Mouse (Mus musculus) neural tube, embryonic 12.5 days (tissue): ENCODE measurements around the gene Commd7. TPM values are rescaled to one million over a fixed set of nuclear protein-coding genes. Genes with fewer than 3 reads are reported as not detected.
A peak's percentile ranks its signal among the peaks of the same experiment; 100 is the strongest.
"Not testable (repeated sequence)": the region's sequence is repeated elsewhere in the genome, so short reads cannot be mapped to it uniquely, and the experiment has no call there.

Source experiments
- ATAC-seq: fragments of 200-750 bp; cut with Nextera tagmentation; 2 replicates; pipeline ENCODE4 v1.8.0; 2017; ENCODE audit warnings: low read depth, mild to moderate bottlenecking, moderate TSS enrichment, moderate library complexity; ENCODE audit not compliant: low FRiP score
- H3K27ac ChIP-seq: fragments of 300-500 bp; sonication (generic); 2 replicates; pipeline ENCODE4 v1.5.1; 2016
- H3K27me3 ChIP-seq: fragments of 300-500 bp; sonication (generic); replicated peaks from 2 replicates; pipeline ENCODE4 v1.6.1; 2016; ENCODE audit warnings: mild to moderate bottlenecking
- H3K36me3 ChIP-seq: fragments of 300-500 bp; sonication (generic); 2 replicates; pipeline ENCODE4 v1.6.1; 2016; ENCODE audit warnings: mild to moderate bottlenecking
- H3K4me1 ChIP-seq: fragments of 300-500 bp; sonication (generic); 2 replicates; pipeline ENCODE4 v1.6.1; 2016
- H3K4me2 ChIP-seq: fragments of 300-500 bp; sonication (generic); replicated peaks from 2 replicates; pipeline ENCODE4 v1.6.1; 2016; ENCODE audit warnings: mild to moderate bottlenecking
- H3K4me3 ChIP-seq: fragments of 300-500 bp; sonication (generic); 2 replicates; pipeline ENCODE4 v1.5.1; 2016
- H3K9ac ChIP-seq: fragments of 300-500 bp; sonication (generic); 2 replicates; pipeline ENCODE4 v1.6.1; 2016; ENCODE audit warnings: mild to moderate bottlenecking
- H3K9me3 ChIP-seq: fragments of 300-500 bp; sonication (generic); 2 replicates; pipeline ENCODE4 v1.6.1; 2016; ENCODE audit warnings: mild to moderate bottlenecking
- WGBS: fragments of 180-500 bp; shearing (Covaris S2); methylation state at CpG from one replicate; pipeline ENCODE4 v1.1.7; 2016; 5-methylcytosine and 5-hydroxymethylcytosine counted together
- polyA plus RNA-seq: library from polyadenylated mRNA; unstranded; fragments of >200 nt; fragmentation: Nextera tagmentation; extraction: Ambion mirVana; gene quantifications from 2 replicates; pipeline ENCODE4 v1.2.1, GENCODE M21; 2016

Commd7 gene
- 69.5 and 76.8 TPM in 2 replicates for polyA plus RNA-seq

DNA sequence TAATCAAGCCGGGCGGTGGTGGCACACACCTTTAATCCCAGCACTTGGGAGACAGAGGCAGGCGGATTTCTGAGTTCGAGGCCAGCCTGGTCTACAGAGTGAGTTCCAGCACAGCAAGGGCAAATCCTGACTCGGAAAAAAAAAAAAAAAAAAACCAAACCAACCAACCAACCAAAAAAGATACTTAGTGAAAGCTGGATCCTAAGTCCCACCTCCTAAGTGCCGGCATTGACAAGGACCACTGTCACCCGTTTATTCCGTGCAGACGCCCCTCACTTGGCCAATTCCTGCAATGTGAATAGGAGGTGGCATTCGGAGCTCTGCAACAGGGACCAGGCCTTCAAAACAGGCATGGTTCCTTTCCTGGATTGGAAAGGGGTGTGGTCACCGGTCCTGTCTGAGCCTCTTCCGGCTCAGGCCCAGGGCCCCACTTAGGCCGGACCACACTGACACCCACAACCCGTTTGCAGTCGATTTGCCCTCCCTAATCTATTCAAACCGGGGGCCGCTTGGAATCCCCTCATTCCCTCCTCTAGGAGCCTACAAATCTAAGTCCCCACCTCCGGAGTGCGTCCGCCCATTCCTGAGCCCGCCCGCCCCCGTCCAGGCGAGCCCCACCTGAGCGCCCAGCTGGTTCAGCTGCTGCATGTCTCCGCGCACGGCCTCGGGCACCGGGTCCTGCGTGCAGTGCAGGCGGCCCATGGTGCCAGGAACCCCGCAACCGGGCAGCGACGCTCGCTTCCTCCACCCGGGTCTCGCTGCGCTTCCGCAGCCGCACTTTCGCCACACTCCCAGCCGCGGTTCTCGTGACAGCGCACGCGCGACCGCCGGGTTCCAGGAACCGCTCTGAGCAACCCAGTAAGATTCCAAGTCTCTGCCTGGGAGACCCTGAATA lies at the start of gene Commd7:
TSS of gene Commd7 (minus strand) at position 806 of the 895 bp plus-strand sequence.
- no peaks in the 10 kb centered on the region for H3K9me3 ChIP-seq
- no peaks in the 10 kb centered on the region for H3K27me3 ChIP-seq
- peak within 1 kb of the TSS; percentile 75 for H3K4me2 ChIP-seq
- peak within 1 kb of the TSS; percentile 79 for H3K27ac ChIP-seq
- H3K36me3 ChIP-seq, result peaks cover 15% of the 10 kb centered on the region
- peak within 1 kb of the TSS; percentile 86 for H3K9ac ChIP-seq
- WGBS, result 5% methylated on average over 53 of the region's 53 CpGs
- peak within 1 kb of the TSS; percentile 87 for H3K4me3 ChIP-seq
- ATAC-seq, result peak; percentile 91
- H3K4me1 ChIP-seq, result peaks cover 8% of the 10 kb centered on the region

DNA sequence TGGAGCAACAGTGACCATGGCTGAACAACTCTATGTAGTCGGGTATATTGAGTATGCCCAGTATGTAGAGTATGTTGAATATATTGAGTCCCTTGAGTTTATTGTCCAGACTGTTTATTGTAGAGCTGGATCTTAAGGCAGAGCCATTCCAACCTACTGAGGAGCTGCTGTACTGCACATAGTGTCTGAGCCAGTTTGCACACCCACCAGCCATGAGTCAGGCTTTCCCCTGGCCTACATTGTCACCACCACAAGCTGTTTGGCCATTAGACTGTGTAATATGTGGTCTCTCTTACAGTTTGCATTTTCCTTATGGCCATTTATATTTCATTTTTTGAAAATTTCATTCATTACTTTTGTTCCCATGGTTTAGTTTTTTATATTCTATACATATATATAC lies 47.4 kb upstream of the Commd7 start:
- Histone ChIP-seq H3K9ac (no peak overlapping the region), H3K4me2 (no peak overlapping the region), H3K27me3 (no peaks in the 10 kb centered on the region), H3K27ac (no peak overlapping the region), H3K4me1 (no peaks in the 10 kb centered on the region), H3K36me3 (peaks cover 4% of the 10 kb centered on the region; the same call in 1 of the 2 replicates), H3K4me3 (no peak overlapping the region), H3K9me3 (no peaks in the 10 kb centered on the region)
- WGBS, result 93% methylated on average over 1 of the region's 1 CpGs
- ATAC-seq, result no peak

- Histone ChIP-seq H3K36me3 (peaks cover 4% of the 10 kb centered on the region; the same call in 1 of the 2 replicates), H3K4me1 (no peaks in the 10 kb centered on the region), H3K27ac (no peak overlapping the region), H3K4me2 (no peak overlapping the region), H3K4me3 (no peak overlapping the region), H3K9me3 (no peaks in the 10 kb centered on the region), H3K9ac (no peak overlapping the region), H3K27me3 (no peaks in the 10 kb centered on the region)
- no peak for ATAC-seq
- WGBS, result 87% methylated on average over 7 of the region's 7 CpGs
These were observed 45.0 kb upstream of the Commd7 start for GRCm38 (mm10) chr2:153677550-153677949.

DNA sequence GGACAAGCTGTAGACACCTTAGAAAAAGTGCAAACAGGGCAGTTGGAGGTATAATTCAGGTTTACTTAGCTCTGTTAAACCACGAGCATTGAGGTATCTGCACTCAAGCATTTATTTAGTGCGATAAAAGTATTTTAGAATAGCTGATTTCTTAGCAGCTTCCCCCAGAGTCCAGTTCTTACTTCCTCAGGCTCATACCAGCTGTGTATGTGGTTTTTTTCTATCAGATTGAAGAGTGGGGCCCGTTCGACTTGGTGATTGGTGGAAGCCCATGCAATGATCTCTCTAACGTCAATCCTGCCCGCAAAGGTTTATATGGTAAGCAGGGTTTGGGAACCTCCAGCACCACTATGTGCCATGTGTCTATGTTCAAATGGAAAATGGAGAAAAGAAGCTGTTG lies 44.4 kb upstream of the Commd7 start:
- no peaks in the 10 kb centered on the region for H3K27me3 ChIP-seq
- H3K4me1 ChIP-seq, result no peaks in the 10 kb centered on the region
- no peak overlapping the region for H3K27ac ChIP-seq
- no peaks in the 10 kb centered on the region for H3K9me3 ChIP-seq
- no peak for ATAC-seq
- H3K4me2 ChIP-seq, result no peak overlapping the region
- no peak overlapping the region for H3K9ac ChIP-seq
- WGBS, result 91% methylated on average over 6 of the region's 6 CpGs
- no peak overlapping the region for H3K4me3 ChIP-seq
- peaks cover 4% of the 10 kb centered on the region; the same call in 1 of the 2 replicates for H3K36me3 ChIP-seq

GRCm38 (mm10) chr2:153675364-153675763 lies 42.8 kb upstream of the Commd7 start:
- H3K27me3 ChIP-seq, H3K4me1 ChIP-seq, H3K4me2 ChIP-seq, H3K9ac ChIP-seq, H3K4me3 ChIP-seq, H3K9me3 ChIP-seq, ATAC-seq, H3K27ac ChIP-seq, H3K36me3 ChIP-seq: not testable (repeated sequence)
- 87% methylated on average over 1 of the region's 1 CpGs for WGBS

DNA sequence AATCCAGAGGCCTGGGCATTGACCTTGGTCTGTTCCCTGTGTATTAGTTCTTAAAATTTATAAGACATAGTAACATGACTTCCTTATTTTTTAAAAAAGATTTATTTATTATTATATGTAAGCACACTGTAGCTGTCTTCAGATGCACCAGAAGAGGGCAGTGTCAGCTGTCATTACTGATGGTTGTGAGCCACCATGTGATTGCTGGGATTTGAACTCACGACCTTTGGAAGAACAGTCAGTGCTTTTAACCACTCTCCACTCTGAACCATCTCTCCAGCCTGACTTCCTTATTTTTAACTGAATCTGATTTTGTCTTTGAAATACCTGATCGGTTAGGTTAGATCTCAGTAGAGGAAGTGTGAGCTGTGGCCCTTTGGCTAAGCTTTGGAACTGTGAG lies 40.0 kb upstream of the Commd7 start:
- no peaks in the 10 kb centered on the region for H3K4me1 ChIP-seq
- no peak for ATAC-seq
- no peak overlapping the region for H3K27ac ChIP-seq
- H3K9me3 ChIP-seq, result no peaks in the 10 kb centered on the region
- H3K36me3 ChIP-seq, result peaks cover 4% of the 10 kb centered on the region; the same call in 1 of the 2 replicates
- no peaks in the 10 kb centered on the region for H3K27me3 ChIP-seq
- H3K4me3 ChIP-seq, result no peak overlapping the region
- no peak overlapping the region for H3K4me2 ChIP-seq
- no peak overlapping the region for H3K9ac ChIP-seq
- 92% methylated on average over 2 of the region's 2 CpGs for WGBS

- H3K36me3 ChIP-seq, result peaks cover 8% of the 10 kb centered on the region; the same call in 1 of the 2 replicates
- WGBS, result 80% methylated on average over 5 of the region's 5 CpGs
- no peak for ATAC-seq
These were observed 37.5 kb upstream of the Commd7 start for GRCm38 (mm10) chr2:153670111-153670510.

GRCm38 (mm10) chr2:153668754-153669376 lies 36.3 kb upstream of the Commd7 start:
- Histone ChIP-seq H3K36me3 (peaks cover 8% of the 10 kb centered on the region; the same call in 1 of the 2 replicates), H3K9me3 (no peaks in the 10 kb centered on the region), H3K4me2 (no peak overlapping the region), H3K9ac (no peak overlapping the region), H3K4me1 (no peaks in the 10 kb centered on the region), H3K4me3 (no peak overlapping the region), H3K27me3 (no peaks in the 10 kb centered on the region), H3K27ac (no peak overlapping the region)
- WGBS, result 76% methylated on average over 7 of the region's 7 CpGs
- peak; percentile 33 for ATAC-seq

More at GRCm38 (mm10) chr2:153670111-153670510, 37.5 kb upstream of the Commd7 start:
- Histone ChIP-seq H3K4me1 (no peaks in the 10 kb centered on the region), H3K27ac (no peak overlapping the region), H3K27me3 (no peaks in the 10 kb centered on the region), H3K9ac (no peak overlapping the region), H3K4me2 (no peak overlapping the region), H3K9me3 (no peaks in the 10 kb centered on the region), H3K4me3 (no peak overlapping the region)

- Histone ChIP-seq H3K27me3 (no peaks in the 10 kb centered on the region), H3K4me1 (no peaks in the 10 kb centered on the region), H3K9ac (no peak overlapping the region), H3K9me3 (no peaks in the 10 kb centered on the region), H3K4me3 (no peak overlapping the region), H3K4me2 (no peak overlapping the region), H3K27ac (no peak overlapping the region), H3K36me3 (peaks cover 10% of the 10 kb centered on the region; the same call in 1 of the 2 replicates)
- WGBS, result 90% methylated on average over 7 of the region's 7 CpGs
- no peak for ATAC-seq
These were observed 32.8 kb upstream of the Commd7 start for GRCm38 (mm10) chr2:153665401-153665800.

GRCm38 (mm10) chr2:153660616-153661015 lies 28.0 kb upstream of the Commd7 start:
- Histone ChIP-seq H3K4me2 (no peak overlapping the region), H3K4me3 (no peak overlapping the region), H3K4me1 (no peaks in the 10 kb centered on the region), H3K27me3 (no peaks in the 10 kb centered on the region), H3K27ac (no peak overlapping the region), H3K36me3 (0 out of 2 replicates have a peak, but pooled peaks cover 2% of the 10 kb centered on the region), H3K9me3 (no peaks in the 10 kb centered on the region), H3K9ac (no peak overlapping the region)
- ATAC-seq, result no peak
- 48% methylated on average over 3 of the region's 3 CpGs for WGBS

GRCm38 (mm10) chr2:153657659-153658058 lies 25.1 kb upstream of the Commd7 start:
- H3K9me3 ChIP-seq, H3K4me1 ChIP-seq, H3K4me2 ChIP-seq, H3K27ac ChIP-seq, ATAC-seq, H3K4me3 ChIP-seq, H3K36me3 ChIP-seq, H3K9ac ChIP-seq, H3K27me3 ChIP-seq: not testable (repeated sequence)
- WGBS, result 90% methylated on average over 8 of the region's 8 CpGs

- Histone ChIP-seq H3K36me3 (no peaks in the 10 kb centered on the region), H3K27me3 (peaks cover 14% of the 10 kb centered on the region), H3K4me1 (peaks cover 17% of the 10 kb centered on the region), H3K27ac (no peak overlapping the region), H3K4me2 (no peak overlapping the region), H3K9me3 (no peaks in the 10 kb centered on the region), H3K9ac (no peak overlapping the region), H3K4me3 (no peak overlapping the region)
- no peak for ATAC-seq
- 33% methylated on average over 3 of the region's 3 CpGs for WGBS
These were observed 19.1 kb upstream of the Commd7 start for GRCm38 (mm10) chr2:153651681-153652080.
